Mouse (Mus musculus) layer of hippocampus, adult 8-10 months (tissue): Measurements from ENCODE around the gene Tns1. TPM values are rescaled to one million over a fixed set of nuclear protein-coding genes. Genes with fewer than 3 reads are reported as not detected.

Experiments used
- DNase-seq, 2 experiments: peaks; one replicate each; pipeline ENCODE4 v3.0.0; 2022; ENCODE audit warnings: low spot score in 2 of 2
- total RNA-seq, 4 experiments: library from RNA; stranded (reverse); gene quantifications; 2 replicates each; pipeline ENCODE4 v1.2.4; 2022

Gene Tns1
- total RNA-seq, 4 experiments from 2014 or later = 44.4 to 54.8 (median 47.4) TPM

DNA sequence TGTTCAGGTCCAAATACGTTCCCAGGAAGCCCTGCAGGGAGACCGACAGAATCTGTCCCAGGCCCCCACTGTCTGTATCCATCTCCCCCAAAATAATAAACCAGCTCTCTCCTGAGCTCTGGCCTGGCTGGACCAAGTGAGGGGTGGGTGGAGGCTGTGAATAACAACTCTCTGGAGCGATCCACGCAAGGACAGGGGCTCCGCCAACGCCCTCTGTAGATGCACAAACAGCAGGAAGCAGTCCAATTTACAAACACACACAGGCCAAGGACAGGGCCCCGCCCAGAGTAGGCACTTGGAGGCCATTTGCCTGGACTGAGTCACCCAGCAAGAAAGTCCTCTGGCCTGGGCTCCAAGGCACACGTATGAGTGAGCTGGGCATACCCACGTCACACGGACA is 32.0 kb downstream of the Tns1 start:
- DNase-seq = no peak

DNA sequence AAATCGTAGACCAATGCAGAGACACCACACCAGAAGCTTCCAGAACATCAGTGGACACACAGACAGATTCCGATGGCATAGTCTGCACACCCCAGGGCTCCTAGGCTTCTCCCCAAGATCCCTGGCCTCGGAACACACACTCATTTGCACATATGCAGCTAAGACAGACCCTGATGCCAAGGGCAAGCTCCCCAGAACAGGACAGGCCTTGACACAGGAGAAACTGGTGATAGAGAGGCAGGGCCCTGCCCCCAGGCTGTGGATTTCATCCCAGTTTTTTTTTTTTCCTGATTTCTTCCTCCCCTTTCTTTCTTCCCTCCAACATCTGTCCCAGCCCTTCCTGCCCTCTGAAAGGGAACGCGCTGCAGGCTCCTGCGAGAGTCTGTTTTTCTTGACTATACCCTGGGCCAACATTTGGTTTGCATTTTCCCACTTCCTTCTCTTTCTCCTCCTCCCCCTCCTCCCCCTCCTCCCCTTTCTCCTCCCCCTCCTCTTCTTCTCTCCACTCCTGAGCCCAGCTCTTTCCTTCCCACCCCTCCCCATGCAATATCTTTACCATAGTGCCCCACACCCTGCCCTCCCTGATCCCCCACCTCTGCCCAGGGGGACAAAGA is 32.5 kb downstream of the Tns1 start:
- DNase-seq = no peak

DNA sequence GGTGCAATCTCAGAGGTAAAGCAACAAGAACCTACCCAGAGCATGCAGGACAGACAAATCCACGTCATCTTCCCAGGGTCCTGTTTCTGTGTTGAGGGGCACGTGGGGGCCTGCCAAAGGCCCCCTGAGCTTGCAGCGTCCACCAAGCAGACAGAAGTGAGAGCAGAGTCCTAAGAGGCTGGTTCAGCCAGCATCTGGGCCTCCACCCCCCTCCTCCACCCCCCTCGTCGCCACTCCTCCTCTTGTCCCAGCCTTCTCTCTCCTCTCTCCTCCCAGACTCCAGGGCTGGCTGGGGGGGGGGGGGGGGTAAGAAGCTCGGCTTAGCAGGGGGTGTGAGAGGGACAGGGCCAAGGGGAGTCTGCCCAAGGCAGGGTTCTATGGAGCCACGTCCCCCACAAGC is 33.1 kb downstream of the Tns1 start:
- DNase-seq = no peak

DNA sequence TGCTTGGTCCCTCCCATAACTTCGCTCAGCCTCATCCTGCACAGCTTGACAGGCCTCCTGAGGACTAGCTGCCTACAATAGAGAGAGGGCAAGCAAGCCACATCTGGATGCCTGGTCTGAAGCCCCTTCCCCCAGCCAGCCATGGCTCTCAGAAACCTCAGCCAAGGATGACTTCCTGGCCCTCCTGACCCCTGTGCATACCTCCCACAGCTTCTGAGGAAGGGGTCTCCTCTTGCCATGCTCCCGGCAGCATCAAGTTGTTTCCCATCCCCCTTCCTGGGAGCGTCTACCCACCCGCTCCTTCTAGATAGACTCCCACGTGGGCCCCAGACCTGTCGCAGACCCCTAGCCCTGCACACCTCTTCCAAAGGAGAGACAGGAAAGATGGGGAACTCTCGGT is 33.9 kb downstream of the Tns1 start:
- no peak for DNase-seq

DNA sequence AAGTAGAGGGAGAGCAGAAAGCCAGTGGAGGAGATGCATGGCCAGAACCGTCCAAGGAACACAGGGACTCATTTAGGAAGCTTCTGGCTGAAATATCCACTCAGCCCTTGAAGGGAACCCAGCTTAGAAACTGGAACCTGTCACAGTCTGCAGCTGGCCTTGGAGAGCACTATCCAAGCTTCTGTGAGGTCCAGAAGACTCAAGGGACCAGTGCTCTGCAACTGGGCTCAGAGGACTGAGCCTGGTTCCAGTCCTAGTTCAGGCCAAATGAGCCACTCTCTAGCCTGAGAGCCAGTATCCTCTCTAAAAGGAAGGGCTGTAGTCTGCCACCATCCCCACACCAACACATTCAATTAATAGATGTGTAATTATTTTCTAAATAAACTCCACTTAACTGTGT is 35.7 kb downstream of the Tns1 start:
- DNase-seq = no peak

DNA sequence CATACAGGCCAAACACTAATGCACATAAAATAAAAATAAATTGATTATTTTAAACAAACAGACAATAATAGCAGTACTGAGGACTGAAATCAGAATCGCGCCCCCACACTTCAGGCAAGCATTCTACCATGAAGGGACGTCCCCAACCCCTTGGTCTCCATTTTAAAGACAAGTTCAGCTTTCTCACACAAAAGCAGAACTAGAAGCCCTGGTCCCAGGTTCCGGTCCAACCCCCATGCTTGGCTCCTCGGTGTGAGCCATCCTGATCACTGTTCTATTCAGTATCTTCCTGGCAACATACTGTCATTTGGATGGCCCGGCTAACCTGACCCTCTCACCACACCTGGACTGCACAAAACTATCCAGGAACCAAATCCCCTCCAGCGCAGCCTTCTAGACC is 38.7 kb downstream of the Tns1 start:
- no peak for DNase-seq

DNA sequence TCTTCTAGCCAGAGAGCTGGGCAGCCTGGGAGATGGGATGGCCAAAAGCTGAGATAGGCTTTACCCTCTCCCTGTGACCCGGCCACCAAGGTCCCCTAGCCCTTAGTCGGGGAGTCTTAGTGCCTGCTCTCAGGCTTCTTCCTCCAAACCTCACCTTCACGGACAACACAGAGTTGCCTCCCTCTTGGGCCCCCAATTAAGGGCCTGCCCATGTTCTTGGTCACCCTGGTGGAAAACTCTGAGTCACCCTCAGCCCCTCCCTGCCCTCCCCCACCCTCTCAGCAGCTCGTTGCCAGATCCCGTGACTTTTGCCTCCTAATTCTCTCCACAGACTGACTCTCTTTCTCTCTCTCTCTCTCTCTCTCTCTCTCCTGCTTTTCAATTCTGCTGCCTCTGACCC is 39.5 kb downstream of the Tns1 start:
- no peak for DNase-seq

DNA sequence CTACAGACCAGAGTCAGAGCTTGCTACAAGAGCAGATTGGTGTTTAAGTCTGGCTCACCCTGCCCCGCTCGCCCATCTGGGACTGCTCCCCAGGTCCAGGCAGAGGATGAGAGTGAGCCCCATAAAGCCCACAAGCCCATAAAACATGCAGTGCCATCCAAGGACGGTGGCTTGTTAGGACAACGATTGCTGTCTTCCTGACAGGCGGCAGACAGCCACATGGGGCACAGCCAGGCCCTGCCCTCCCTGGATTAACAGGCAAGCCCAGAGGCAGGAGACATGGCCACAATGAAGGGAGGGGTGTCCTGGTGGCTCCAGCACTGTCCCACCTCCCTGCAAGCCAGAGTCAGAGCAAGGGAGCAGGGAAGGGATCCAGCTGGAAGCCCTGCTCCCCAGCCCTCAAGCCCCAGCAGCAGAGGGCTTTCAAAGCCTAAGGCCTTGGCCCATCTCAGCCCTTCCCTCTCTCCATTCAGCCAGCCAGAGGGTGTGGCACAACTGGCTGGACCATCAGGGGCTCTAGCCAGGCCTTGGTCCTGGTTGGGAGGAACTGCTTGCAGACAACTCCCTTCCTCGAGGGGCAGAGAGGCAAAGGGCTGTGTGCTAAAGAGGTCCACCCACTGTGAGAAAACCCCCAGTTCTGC is 40.1 kb downstream of the Tns1 start:
- no peak for DNase-seq

DNA sequence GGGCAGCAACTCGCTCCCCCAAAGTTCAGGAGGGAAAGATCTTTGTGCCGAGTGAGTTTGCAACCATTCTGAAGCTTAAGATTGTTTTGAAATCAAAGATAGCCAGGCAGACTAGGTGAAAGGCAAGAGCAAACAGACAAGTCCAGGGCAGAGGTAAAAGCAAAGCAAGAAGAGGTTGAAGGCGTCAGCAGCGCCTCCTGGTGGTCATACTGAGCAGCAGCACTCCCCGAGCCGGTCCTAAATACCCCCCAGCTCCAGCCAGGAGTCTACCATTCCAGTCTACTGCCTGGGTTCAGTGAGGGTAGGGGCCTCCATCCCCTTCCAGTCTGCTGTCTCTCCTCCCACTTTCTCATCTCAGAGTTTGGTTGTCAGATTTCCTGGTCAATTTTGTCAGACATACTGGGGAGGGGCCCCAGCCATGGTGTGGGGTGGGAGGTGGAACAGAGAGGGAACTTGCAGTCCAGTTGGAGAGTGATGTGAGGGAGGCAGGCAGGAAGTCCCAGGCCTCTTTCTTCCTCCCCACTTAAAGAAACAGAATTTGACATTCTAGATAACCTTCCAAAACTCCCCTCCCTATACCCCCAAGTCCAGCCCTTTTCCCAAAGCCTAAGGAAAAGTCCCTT is 41.3 kb downstream of the Tns1 start:
- DNase-seq = peak in 1 of 2 experiments; percentile 9

DNA sequence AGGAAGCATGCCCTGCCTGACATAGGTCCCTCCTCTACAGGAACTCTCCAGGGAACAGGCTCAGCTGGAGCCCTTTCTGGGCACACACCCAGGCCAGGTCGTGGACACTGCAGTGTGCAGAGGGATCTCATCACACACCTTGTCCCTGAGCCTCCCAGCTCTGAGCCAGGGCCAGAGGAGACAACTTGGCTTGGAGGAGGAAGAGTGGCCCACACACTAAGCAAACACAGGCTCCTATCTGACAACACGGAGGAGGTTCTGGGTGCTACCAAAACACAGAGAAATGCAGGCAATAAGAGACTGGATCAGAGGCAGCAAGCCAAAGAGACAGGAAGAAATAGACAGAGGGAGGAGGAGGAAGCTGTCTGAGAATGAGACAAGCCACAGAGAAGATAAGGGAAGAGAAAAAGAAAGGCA is 42.7 kb downstream of the Tns1 start:
- DNase-seq = no peak

DNA sequence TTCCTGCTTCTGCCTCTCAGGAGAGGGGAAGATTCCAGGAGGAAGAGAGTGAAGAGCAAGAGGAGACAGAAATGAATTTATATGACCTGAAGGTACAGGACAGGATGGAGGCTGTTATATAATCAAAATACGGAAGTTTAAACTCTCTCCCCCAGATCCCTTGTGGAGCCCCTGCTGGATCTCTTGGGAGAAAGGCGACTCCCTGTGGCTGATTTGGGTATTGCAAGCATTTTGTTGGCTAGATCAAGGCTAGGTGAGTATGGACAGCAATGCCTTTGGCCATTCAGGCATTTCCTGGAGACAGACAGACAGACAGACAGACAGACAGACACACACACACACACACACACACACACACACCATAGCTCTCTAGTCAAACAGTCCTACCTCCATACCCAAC is 46.9 kb downstream of the Tns1 start:
- DNase-seq = peak; percentile 24 to 81

DNA sequence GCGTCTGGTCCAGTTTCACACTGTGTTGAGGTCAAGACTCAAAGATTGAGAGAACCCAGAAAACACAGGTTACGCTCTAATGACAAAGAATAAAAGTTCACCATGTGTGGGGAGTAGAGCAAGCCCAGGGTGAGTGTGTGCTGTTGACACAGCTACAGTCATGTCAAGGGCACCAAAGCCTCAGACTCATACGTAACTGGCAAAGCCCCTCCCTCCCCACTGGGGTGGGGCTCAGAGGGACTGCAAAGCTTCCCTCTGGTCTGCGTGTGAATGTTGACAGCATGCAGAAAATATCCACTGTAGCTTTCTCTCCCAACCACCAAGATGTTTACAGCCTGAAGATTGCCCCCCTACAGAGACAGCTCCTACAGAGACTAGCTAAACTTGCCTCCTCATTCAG is 48.0 kb downstream of the Tns1 start:
- no peak for DNase-seq

DNA sequence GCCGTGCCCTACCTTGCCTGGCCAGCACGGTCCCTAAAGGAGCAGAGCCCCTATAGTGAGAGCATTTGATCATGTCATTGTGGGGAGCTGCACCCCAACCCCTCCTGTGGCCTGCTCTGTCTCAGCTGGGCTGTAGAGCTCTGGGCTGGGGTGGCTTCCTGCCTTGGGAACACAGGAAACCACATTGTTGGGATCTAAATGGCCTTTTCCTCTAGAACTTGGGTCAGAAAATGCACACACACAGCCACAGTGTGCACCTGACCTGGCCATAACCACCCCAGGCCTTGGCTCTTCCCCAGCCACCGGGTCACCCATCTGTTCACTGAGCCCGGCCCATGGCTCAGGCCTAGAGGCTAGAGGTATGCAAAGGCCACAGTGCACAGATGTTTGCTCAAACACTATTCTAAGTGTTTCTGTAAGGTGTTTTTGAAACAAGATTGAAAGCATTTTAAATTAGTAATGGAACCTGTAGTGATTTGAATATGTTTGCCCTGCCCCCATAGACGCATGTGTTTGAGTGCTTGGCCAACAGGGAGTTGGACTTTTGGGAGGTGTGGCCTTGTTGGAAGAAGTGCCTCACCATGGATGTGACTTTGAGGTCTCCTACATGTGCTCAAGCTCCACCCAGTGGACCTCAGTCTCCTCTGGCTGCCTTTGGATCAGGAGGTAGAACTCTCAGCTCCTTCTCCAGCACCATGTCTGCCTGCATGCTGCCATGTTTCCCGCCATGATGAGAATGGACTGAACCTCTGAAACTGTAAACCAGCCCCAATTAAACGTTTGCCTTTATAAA is 49.4 kb downstream of the Tns1 start:
- no peak for DNase-seq

DNA sequence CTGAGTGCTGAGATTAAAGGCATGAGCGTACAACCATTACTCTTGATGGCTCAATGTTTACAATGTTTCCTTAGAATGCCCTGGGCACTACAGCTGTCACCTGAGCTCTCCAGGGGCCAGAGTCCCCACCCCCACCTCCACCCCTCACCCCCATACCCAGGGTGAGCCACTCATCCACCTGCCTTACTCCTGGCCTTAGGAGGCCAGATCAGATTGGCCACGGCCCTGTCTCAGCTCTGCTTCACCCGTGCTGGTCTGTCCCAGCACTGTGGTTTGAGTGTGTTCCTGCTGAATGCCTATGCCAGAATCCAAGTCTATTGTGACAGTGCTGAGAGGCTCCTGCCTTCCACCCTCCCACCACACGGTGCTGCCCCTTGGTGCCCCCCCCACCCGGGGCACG is 50.5 kb downstream of the Tns1 start:
- no peak for DNase-seq

DNA sequence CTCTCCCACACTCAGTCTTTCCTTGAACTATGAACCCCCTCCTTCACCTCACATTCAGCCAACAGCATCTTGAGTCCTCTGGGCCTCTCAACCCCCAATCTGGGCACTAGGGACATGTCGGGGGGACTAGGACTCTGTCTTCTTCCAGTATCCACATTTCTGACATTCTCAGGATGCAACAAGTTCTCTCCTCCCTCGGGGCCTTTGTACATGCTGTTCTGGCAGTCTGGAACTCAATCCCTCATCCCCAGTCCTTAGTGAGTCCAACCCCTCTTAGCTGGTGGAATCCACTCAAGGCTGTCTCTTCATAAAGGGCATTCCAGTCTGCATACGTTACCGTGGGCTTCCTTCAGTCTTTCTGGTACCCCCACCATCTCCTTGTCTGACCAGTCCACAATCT is 53.5 kb downstream of the Tns1 start:
- no peak for DNase-seq

DNA sequence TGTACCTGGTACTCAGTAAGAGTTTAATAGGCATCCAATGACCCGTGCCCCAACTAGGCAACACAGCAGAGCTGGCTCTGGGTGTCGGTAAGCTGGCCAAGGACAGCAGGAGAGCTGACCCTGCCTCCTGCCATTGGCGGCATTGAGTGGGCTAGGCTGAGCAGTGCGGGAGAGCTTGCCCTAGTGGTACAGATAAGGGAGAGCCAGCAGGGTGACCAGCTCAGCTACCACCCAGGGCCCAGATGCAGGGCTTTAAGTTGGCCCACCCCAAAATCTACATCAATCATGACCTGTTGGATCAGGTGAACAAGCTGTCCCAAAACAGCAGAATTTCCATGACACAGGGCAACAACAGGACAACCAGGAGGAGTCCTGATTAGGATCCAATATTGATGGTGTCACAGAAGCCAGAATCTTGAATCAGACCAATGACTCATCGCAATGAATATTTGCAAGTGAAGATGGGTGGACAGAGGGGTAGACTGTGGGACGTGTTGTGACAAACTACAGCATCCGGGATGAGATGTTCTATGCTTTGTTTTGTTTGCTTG is 54.2 kb downstream of the Tns1 start:
- no peak for DNase-seq

DNA sequence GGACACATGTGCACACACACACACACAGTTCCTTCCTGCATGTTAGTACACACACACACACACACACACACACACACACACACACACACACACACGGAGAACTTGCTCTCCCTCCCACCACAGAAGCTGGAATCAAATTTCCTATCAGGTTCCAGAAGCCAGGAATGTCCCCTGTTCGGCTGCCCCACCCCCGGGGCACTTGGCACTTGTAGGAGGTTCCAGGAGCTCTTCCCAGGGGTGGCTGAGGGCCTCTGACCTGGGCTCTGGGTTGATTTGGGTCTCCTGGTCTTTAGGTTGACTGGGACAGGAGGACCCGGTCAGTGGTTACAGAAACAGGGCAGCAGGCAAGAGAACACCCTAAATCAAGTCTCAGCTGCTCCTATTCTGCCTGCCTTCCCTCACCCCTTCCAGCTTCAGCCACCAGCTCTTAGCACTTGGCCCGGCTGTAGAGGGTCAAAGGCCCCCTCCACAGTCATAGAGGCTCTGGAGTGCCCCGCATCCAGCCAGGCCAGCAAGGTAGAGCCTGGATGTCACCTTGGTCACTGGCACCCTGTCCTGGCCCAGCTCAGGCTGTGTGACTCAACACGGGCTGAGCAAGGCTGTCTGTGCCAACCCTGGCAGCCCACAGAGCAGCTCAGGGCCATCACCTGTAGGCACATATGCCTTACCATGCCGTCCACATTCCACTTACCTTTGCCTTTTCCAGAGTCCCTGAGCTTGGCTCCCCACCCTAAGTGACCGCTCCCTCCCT is 55.0 kb downstream of the Tns1 start:
- DNase-seq = no peak

DNA sequence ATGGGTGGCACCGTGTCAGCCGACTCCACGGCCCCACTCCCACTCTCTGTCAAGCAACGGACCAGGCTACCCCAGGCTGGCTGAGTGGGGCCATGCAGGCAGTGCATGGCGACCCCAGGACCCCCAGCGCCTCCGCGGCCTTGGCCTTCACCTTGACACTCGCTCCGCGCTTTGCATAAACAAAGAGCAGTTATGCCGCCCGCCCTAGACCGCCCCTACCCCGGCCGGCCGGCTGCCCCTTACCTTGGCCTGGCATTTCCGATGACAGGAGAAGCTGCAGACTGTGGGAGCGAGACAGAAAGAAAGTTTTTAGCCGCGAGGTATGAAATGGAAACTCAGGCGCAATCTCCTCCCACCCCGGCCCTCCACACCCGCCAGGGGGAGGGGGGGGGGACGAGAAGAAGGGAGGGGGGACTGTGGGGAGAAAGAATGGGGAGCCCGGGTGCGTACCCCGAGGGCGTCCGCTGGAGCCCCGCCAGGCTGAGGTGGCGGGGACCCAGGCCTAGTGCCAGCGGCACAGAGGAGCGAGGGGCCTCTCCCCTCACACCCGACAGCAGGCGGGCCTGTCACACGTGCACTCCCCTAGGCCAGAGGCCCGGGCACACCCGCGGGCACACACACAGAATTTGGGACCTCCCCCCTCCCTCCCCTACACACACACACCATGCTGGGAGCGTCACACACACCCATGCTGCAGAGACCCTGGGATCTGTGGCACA is 55.7 kb downstream of the Tns1 start:
- DNase-seq = no peak

DNA sequence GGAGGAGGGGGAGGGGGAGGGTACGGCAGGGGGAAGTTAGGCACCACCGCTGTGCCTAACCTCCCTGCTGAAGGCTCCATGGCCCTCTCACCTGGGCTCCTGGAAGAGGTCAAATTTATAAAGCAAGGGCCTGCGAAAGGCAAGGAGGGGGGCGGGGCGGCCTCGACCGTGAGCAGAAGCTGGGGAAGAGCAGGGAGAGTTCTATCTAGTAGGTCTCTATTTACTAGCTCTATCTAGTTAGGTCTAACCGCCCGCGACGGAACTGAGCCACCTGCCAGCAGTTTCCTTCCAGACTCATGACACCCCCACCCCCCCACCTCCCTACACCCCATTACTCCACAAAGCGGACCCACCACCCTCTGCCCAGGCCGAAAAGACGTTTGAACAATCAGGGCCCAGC is 56.4 kb downstream of the Tns1 start:
- no peak for DNase-seq

DNA sequence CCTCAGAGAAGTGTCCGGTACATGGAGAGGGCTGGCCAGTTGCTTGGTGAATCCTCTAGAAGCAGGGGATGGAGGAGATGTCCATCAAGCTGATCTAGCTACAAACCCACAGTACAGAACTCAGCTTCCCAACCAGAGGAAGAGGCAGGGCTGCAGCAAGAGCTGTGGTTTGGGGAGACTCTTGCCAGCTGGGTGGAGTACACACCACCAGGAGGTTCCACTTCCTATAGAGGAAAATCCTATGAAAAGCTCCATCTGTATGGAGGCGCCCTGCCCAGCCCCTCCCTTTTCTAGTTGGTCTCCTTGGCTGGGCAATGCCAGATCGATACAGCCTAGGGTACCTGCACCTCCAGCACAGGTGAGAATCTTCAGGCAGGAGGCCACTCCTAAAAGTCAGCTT is 57.7 kb downstream of the Tns1 start:
- no peak for DNase-seq

DNA sequence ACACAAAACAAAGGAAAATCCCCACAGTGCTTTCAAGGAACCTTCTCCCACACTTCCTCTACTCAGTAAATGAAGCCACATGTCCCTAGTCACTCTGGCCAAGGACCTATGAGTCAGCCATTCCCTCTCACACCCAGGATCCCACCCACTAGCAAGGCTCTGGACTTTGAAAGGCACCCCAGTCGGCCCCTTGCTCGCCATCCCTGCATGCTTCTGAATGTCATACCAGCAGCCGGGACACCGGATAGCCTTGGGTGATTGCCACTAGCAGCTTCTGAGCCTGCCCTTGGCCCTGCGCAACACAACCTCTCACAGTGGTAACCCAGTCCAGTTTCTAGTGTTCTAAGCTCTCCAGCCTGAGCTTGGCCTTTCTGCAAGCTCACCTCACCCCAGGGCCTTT is 58.2 kb downstream of the Tns1 start:
- DNase-seq = no peak
